Comparison of ENCODE assay signal across 12 mouse cellular contexts in genomic region chr12:87175194-87175946, GRCm38 (mm10). TPM values are rescaled to one million over a fixed set of nuclear protein-coding genes. Genes with fewer than 3 reads are reported as not detected.
DNase-seq lines count a peak whose midpoint lies in the region; ATAC-seq and TF ChIP-seq lines count a peak whose summit lies in the region.
"Had no signal": no experiment of that assay in that cellular context is flagged by ENCODE, and none has a peak within 500 bp of the region (broad histone marks: within the 10 kb centered on the region; RNA-seq: fewer than 3 reads in every experiment).

No protein-coding gene starts in this region.

- ATAC-seq in common myeloid progenitor, adult 5-6 weeks (replicated peaks; ENCODE audit: low read depth, poor library complexity, severe bottlenecking) = 0 out of 2 replicates have a peak, but pooled peaks have one; percentile 45
- peak; percentile 84 for ATAC-seq in granulocyte monocyte progenitor cell, adult 5-6 weeks (replicated peaks; ENCODE audit: poor library complexity, severe bottlenecking)
- ATAC-seq: midbrain, embryonic 15.5 days had no signal

- intact Hi-C loops in left cerebral cortex, adult 2 months (cut with DNase I) = no loop called here
- intact Hi-C loops in gastrocnemius, postnatal 14 days (cut with DNase I; ENCODE audit: low total_unique reads) = no loop called here

- peak overlapping the region; percentile 18; the same call in 1 of the 2 replicates for H3K27ac ChIP-seq in left cerebral cortex, adult 2 months
- H3K27ac ChIP-seq: forebrain, embryonic 10.5 days; midbrain, embryonic 15.5 days had no signal

- DNase-seq in left cerebral cortex, adult 2 months (ENCODE audit: extremely low spot score in 1 of 2, low spot score in 2 of 2) = no peak
- DNase-seq in left cerebral cortex, adult 18-20 months (ENCODE audit: low spot score in 2 of 2) = no peak
- DNase-seq in telencephalon, adult 2 months (ENCODE audit: low read depth, low spot score) = peak; percentile 21
- DNase-seq in gastrocnemius, postnatal 14 days = no peak
- no peak for DNase-seq in lung, postnatal 36 days
- DNase-seq: cerebellum, postnatal 25 days; gastrocnemius, postnatal 10 days; kidney, postnatal 10 days had no signal

- no peak overlapping the region for H3K4me3 ChIP-seq in left cerebral cortex, adult 2 months
- H3K4me3 ChIP-seq: forebrain, embryonic 10.5 days; midbrain, embryonic 15.5 days had no signal

- TF ChIP-seq CTCF in left cerebral cortex, adult 2 months (IDR thresholded peaks at IDR 0.05) = no peak

RNA-seq across cellular contexts. Expression of gene Samd15, which starts 24.2 kb away (rescaled TPM):
- total RNA-seq in left cerebral cortex, adult 2 months (2021) = 1 to 10 TPM; 4.7 TPM
- 1 to 10 TPM; 4.9 to 5.1 TPM for total RNA-seq in left cerebral cortex, adult 18-20 months (2021)
- total RNA-seq in common myeloid progenitor, adult 5-6 weeks (2017) = 2.1 TPM in 1 of 2 replicates, not detected in the other
- total RNA-seq in granulocyte monocyte progenitor cell, adult 5-6 weeks (2014; fragmentation: Nextera tagmentation) = 3.2 TPM in 1 of 2 replicates, not detected in the other
- total RNA-seq in granulocyte monocyte progenitor cell, adult 5-6 weeks (2017) = not detected in 2 replicates
- total RNA-seq in gastrocnemius, postnatal 14 days (2021) = under 1 TPM in 1 of 2 experiments, not detected in 1; 0.29 TPM

RNA-seq across cellular contexts. Expression of gene Tmed8, which starts 24.9 kb away (rescaled TPM):
- 10 to 100 TPM; 27.5 to 29.5 TPM for total RNA-seq in left cerebral cortex, adult 2 months (2021)
- 10 to 100 TPM; 29.7 to 30.7 TPM for total RNA-seq in left cerebral cortex, adult 18-20 months (2021)
- total RNA-seq in common myeloid progenitor, adult 5-6 weeks (2017) = 8.1 TPM in 2 replicates
- total RNA-seq in granulocyte monocyte progenitor cell, adult 5-6 weeks (2014; fragmentation: Nextera tagmentation) = 9.6 and 9.8 TPM in 2 replicates
- 5.4 and 8.0 TPM in 2 replicates for total RNA-seq in granulocyte monocyte progenitor cell, adult 5-6 weeks (2017)
- total RNA-seq in gastrocnemius, postnatal 14 days (2021) = 1 to 10 TPM; 1.9 to 2.1 TPM

RNA-seq across cellular contexts. Expression of gene Pomt2, which starts 27.6 kb away (rescaled TPM):
- total RNA-seq in left cerebral cortex, adult 2 months (2021) = 10 to 100 TPM; 16.4 to 19.6 TPM
- 10 to 100 TPM; 16.0 to 18.7 TPM for total RNA-seq in left cerebral cortex, adult 18-20 months (2021)
- total RNA-seq in common myeloid progenitor, adult 5-6 weeks (2017) = 7.9 and 9.7 TPM in 2 replicates
- 8.8 and 11.8 TPM in 2 replicates for total RNA-seq in granulocyte monocyte progenitor cell, adult 5-6 weeks (2014; fragmentation: Nextera tagmentation)
- total RNA-seq in granulocyte monocyte progenitor cell, adult 5-6 weeks (2017) = 7.9 and 9.8 TPM in 2 replicates
- 1 to 10 TPM; 5.8 to 6.2 TPM for total RNA-seq in gastrocnemius, postnatal 14 days (2021)

RNA-seq across cellular contexts. Expression of gene Gstz1, which starts 28.4 kb away (rescaled TPM):
- 10 to 100 TPM; 48.9 to 50.3 TPM for total RNA-seq in left cerebral cortex, adult 2 months (2021)
- total RNA-seq in left cerebral cortex, adult 18-20 months (2021) = 10 to 100 TPM; 48.2 to 51.6 TPM
- total RNA-seq in common myeloid progenitor, adult 5-6 weeks (2017) = 18.1 and 19.7 TPM in 2 replicates
- total RNA-seq in granulocyte monocyte progenitor cell, adult 5-6 weeks (2014; fragmentation: Nextera tagmentation) = 34.2 and 45.7 TPM in 2 replicates
- 22.3 and 28.8 TPM in 2 replicates for total RNA-seq in granulocyte monocyte progenitor cell, adult 5-6 weeks (2017)
- 10 to 100 TPM; 41.5 to 41.7 TPM for total RNA-seq in gastrocnemius, postnatal 14 days (2021)
